Mouse (Mus musculus): ENCODE results near the gene Slc44a5. TPM values are rescaled to one million over a fixed set of nuclear protein-coding genes. Genes with fewer than 3 reads are reported as not detected.

Slc44a5 gene
- polyA plus RNA-seq, 1 experiment = 0.12 TPM

DNA sequence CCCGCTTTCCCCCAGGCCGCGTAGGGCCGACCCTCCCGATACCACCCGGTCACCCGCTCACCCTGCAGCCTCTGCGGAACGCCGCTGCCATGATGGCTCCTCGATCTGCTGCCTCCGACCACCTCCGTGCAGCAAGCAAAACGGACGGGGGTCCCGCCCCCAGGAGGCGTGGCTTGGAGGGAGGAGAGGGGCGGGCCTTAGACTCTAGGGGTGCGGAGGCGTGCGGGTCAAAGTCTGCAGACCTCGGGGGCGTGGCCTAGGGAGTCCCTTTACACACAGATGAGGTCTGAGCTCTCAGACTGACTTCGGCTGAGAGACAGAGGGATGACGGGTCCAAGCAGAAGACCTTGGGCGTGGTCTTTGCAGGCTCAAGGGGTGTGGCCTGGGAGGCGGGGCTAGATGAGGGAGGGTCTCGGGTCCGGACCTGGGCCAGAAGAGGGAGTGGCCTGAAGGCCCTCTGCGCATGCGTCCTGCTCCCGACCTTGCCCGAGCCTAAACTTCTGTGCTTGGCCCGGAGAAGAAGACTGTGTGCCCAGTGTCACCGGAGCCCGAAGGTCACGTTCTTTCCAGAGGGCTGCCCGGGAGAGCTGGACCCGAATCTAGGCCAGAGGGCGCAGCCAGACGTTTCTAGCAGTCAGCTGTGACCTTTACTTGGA lies 28.8 kb upstream of the Slc44a5 start, which contains the start of gene Acadm:
Gene Acadm, minus strand, starts transcription at position 298 of the 656 bp plus-strand sequence.
- H3K4me1 ChIP-seq (ENCODE audit: control insufficient read depth, insufficient read depth, low read length) = peaks cover 3% of the 10 kb centered on the region
- H3K9ac ChIP-seq (ENCODE audit: low read depth, poor library complexity, severe bottlenecking) = peak within 1 kb of the TSS; percentile 64
- H3K27ac ChIP-seq (ENCODE audit: insufficient read depth, low read length) = no peak within 1 kb of the TSS
- TF ChIP-seq POLR2A (IDR thresholded peaks at IDR 0.05; ENCODE audit: insufficient read depth, low read length) (peak; percentile 84), EP300 (IDR thresholded peaks at IDR 0.05; ENCODE audit: insufficient read depth, low read depth, low read length) (no peak)
- peak within 1 kb of the TSS; percentile 93 for H3K4me3 ChIP-seq (ENCODE audit: low read depth, low read length)
- no peaks in the 10 kb centered on the region for H3K27me3 ChIP-seq (ENCODE audit: control insufficient read depth, insufficient read depth, low read length, poor library complexity, severe bottlenecking)
- no peaks in the 10 kb centered on the region for H3K9me3 ChIP-seq (replicated peaks; ENCODE audit: control insufficient read depth, insufficient read depth, low read length, poor library complexity, severe bottlenecking)
- no peaks in the 10 kb centered on the region for H3K36me3 ChIP-seq (ENCODE audit: control insufficient read depth, insufficient read depth, low read length, poor library complexity, severe bottlenecking)

DNA sequence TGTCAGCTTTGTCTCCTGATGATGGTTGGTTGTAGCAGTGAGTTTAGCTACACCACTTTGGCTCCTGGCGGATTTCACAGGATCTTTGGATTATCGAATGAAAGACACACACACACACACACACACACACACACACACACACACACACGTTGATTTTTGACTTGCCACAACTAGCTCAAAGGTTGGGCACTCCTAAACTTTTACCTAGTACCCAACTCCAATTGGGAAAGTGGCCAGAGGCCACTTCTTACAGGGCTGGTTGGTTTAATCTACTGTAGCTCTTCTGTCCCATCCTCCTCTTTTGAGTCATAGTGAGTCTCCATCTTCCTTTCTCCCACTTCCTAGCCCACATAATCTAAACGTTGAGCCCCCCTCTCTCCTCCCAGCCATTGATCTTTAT lies 26.0 kb upstream of the Slc44a5 start:
- TF ChIP-seq EP300 (IDR thresholded peaks at IDR 0.05; ENCODE audit: insufficient read depth, low read depth, low read length) (no peak), CTCF (IDR thresholded peaks at IDR 0.05; ENCODE audit: low read depth, low read length) (no peak), POLR2A (IDR thresholded peaks at IDR 0.05; ENCODE audit: insufficient read depth, low read length) (no peak)

DNA sequence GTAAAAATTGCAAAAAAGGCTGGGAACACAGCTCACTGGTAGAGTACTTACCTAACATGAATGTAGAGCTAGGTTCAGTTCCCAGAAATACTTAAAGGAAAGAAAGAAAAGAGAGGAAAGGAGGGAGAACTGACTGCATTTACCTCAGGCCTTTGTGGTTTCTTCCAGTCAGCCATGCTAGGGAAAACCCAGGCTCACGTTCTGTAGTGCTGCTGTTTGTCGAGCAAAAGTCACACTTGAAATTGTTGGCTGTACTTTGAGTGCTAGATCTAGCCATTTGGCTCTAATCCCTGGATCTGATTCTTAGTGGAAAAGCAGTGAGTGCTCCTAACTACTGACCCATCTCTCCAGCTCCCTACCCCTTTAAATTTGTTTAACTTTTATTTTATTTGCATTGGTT lies 25.1 kb upstream of the Slc44a5 start:
- Histone ChIP-seq H3K9ac (ENCODE audit: low read depth, poor library complexity, severe bottlenecking) (no peak overlapping the region), H3K27ac (ENCODE audit: insufficient read depth, low read length) (no peak overlapping the region), H3K36me3 (ENCODE audit: control insufficient read depth, insufficient read depth, low read length, poor library complexity, severe bottlenecking) (no peaks in the 10 kb centered on the region), H3K4me1 (ENCODE audit: control insufficient read depth, insufficient read depth, low read length) (no peaks in the 10 kb centered on the region), H3K27me3 (ENCODE audit: control insufficient read depth, insufficient read depth, low read length, poor library complexity, severe bottlenecking) (no peaks in the 10 kb centered on the region), H3K9me3 (replicated peaks; ENCODE audit: control insufficient read depth, insufficient read depth, low read length, poor library complexity, severe bottlenecking) (no peaks in the 10 kb centered on the region), H3K4me3 (ENCODE audit: low read depth, low read length) (no peak overlapping the region)
- TF ChIP-seq EP300 (IDR thresholded peaks at IDR 0.05; ENCODE audit: insufficient read depth, low read depth, low read length) (no peak), CTCF (IDR thresholded peaks at IDR 0.05; ENCODE audit: low read depth, low read length) (no peak), POLR2A (IDR thresholded peaks at IDR 0.05; ENCODE audit: insufficient read depth, low read length) (no peak)

More for the DNA sequence above, 26.0 kb upstream of the Slc44a5 start:
- Histone ChIP-seq H3K9me3 (replicated peaks; ENCODE audit: control insufficient read depth, insufficient read depth, low read length, poor library complexity, severe bottlenecking) (no peaks in the 10 kb centered on the region), H3K27me3 (ENCODE audit: control insufficient read depth, insufficient read depth, low read length, poor library complexity, severe bottlenecking) (no peaks in the 10 kb centered on the region), H3K36me3 (ENCODE audit: control insufficient read depth, insufficient read depth, low read length, poor library complexity, severe bottlenecking) (no peaks in the 10 kb centered on the region), H3K4me1 (ENCODE audit: control insufficient read depth, insufficient read depth, low read length) (no peaks in the 10 kb centered on the region), H3K9ac (ENCODE audit: low read depth, poor library complexity, severe bottlenecking) (no peak overlapping the region), H3K4me3 (ENCODE audit: low read depth, low read length) (no peak overlapping the region), H3K27ac (ENCODE audit: insufficient read depth, low read length) (no peak overlapping the region)

DNA sequence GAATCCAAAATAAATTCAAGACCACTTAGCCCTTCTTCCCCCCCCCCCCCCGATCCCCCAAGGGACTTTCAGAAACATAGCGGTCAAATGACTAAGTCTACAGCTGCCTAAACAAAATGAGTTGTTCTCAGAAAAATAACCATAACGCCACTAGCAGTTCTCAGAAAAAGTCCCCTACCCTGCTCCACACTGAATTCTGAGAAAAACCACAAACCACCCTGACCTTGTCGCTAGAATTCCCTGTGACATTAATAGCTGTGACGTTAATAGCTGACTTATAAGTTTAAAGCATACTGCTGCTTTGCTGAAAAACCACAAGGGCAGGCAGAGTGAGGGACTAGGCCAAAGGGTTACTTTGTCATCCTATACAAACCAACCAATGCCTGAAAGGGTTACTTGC lies 15.3 kb upstream of the Slc44a5 start:
- H3K4me3 ChIP-seq (ENCODE audit: low read depth, low read length) = no peak overlapping the region

DNA sequence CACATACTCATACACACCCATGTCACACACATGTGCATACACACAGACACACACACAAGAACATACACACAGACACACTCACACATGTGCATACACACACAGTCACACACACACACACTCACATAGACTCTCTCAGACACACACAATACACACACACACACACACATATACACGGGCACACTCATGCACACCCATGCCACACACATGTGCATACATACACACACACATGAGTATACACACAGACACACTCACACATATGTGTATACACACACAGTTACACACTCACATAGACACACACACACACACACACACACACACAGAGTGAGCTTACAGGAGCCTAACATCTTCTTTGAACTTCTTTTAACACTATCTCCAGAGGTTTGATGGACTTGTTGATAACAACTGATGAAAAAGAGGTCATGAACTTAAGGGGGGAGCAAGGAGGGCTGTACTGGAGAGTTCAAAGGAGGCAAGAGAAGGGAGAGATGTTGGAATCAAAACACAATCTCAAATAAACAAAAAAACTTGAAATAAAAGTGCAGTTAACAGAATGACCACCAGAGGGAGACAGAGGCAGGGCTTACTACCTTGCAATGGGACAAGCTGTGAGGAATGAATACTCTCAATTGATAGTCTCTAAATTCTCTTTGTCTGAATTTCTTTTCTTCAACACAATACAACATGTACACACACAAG lies 14.1 kb upstream of the Slc44a5 start:
- H3K9me3 ChIP-seq (replicated peaks; ENCODE audit: control insufficient read depth, insufficient read depth, low read length, poor library complexity, severe bottlenecking) = peaks cover 10% of the 10 kb centered on the region
- H3K9ac ChIP-seq (ENCODE audit: low read depth, poor library complexity, severe bottlenecking) = no peak overlapping the region
- no peak overlapping the region for H3K27ac ChIP-seq (ENCODE audit: insufficient read depth, low read length)
- H3K4me1 ChIP-seq (ENCODE audit: control insufficient read depth, insufficient read depth, low read length) = no peaks in the 10 kb centered on the region
- H3K36me3 ChIP-seq (ENCODE audit: control insufficient read depth, insufficient read depth, low read length, poor library complexity, severe bottlenecking) = no peaks in the 10 kb centered on the region
- no peak overlapping the region for H3K4me3 ChIP-seq (ENCODE audit: low read depth, low read length)
- H3K27me3 ChIP-seq (ENCODE audit: control insufficient read depth, insufficient read depth, low read length, poor library complexity, severe bottlenecking) = no peaks in the 10 kb centered on the region
- no peak for TF ChIP-seq CTCF (IDR thresholded peaks at IDR 0.05; ENCODE audit: low read depth, low read length)
- no peak for TF ChIP-seq POLR2A (IDR thresholded peaks at IDR 0.05; ENCODE audit: insufficient read depth, low read length)
- TF ChIP-seq EP300 (IDR thresholded peaks at IDR 0.05; ENCODE audit: insufficient read depth, low read depth, low read length) = no peak

More for the DNA sequence above, 15.3 kb upstream of the Slc44a5 start:
- H3K9me3 ChIP-seq (replicated peaks; ENCODE audit: control insufficient read depth, insufficient read depth, low read length, poor library complexity, severe bottlenecking) = peaks cover 10% of the 10 kb centered on the region
- H3K9ac ChIP-seq (ENCODE audit: low read depth, poor library complexity, severe bottlenecking) = no peak overlapping the region
- TF ChIP-seq POLR2A (IDR thresholded peaks at IDR 0.05; ENCODE audit: insufficient read depth, low read length) (no peak), CTCF (IDR thresholded peaks at IDR 0.05; ENCODE audit: low read depth, low read length) (no peak), EP300 (IDR thresholded peaks at IDR 0.05; ENCODE audit: insufficient read depth, low read depth, low read length) (no peak)
- H3K27me3 ChIP-seq (ENCODE audit: control insufficient read depth, insufficient read depth, low read length, poor library complexity, severe bottlenecking) = no peaks in the 10 kb centered on the region
- H3K36me3 ChIP-seq (ENCODE audit: control insufficient read depth, insufficient read depth, low read length, poor library complexity, severe bottlenecking) = no peaks in the 10 kb centered on the region
- no peaks in the 10 kb centered on the region for H3K4me1 ChIP-seq (ENCODE audit: control insufficient read depth, insufficient read depth, low read length)
- no peak overlapping the region for H3K27ac ChIP-seq (ENCODE audit: insufficient read depth, low read length)

DNA sequence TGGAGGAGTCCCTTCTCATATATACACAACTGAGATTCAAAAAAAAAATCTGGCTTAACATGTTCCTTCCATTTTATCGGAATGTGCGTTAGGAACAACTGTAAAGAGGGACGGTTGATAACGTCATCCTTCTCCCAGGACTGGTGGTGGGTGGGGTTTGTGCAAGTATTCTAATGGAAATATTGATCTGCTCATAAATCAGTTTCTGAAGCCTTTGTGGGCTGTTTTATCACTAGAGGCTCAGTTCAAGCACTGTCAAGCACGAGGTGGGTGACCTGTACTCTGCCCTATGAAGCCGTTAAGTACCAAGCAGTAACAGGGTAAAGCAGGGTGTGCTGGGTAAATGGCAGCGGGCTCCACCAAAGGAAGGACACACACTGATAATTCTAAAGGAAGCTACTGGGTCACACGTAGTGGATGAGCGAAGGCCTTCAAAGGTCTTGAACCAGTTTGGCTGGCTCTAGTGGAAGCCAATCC lies 13.5 kb upstream of the Slc44a5 start:
- H3K9ac ChIP-seq (ENCODE audit: low read depth, poor library complexity, severe bottlenecking) = no peak overlapping the region
- no peak overlapping the region for H3K4me3 ChIP-seq (ENCODE audit: low read depth, low read length)
- no peaks in the 10 kb centered on the region for H3K36me3 ChIP-seq (ENCODE audit: control insufficient read depth, insufficient read depth, low read length, poor library complexity, severe bottlenecking)
- H3K9me3 ChIP-seq (replicated peaks; ENCODE audit: control insufficient read depth, insufficient read depth, low read length, poor library complexity, severe bottlenecking) = peaks cover 10% of the 10 kb centered on the region
- no peaks in the 10 kb centered on the region for H3K27me3 ChIP-seq (ENCODE audit: control insufficient read depth, insufficient read depth, low read length, poor library complexity, severe bottlenecking)
- no peak overlapping the region for H3K27ac ChIP-seq (ENCODE audit: insufficient read depth, low read length)
- TF ChIP-seq EP300 (IDR thresholded peaks at IDR 0.05; ENCODE audit: insufficient read depth, low read depth, low read length) (no peak), POLR2A (IDR thresholded peaks at IDR 0.05; ENCODE audit: insufficient read depth, low read length) (no peak), CTCF (IDR thresholded peaks at IDR 0.05; ENCODE audit: low read depth, low read length) (no peak)
- H3K4me1 ChIP-seq (ENCODE audit: control insufficient read depth, insufficient read depth, low read length) = no peaks in the 10 kb centered on the region

Measured in ES-Bruce4 (cell line).